Mouse (Mus musculus) forebrain, embryonic 14.5 days (tissue): ENCODE measurements around the gene Ankrd50. TPM values are rescaled to one million over a fixed set of nuclear protein-coding genes. Genes with fewer than 3 reads are reported as not detected.

Source experiments
- ATAC-seq: fragments of 200-750 bp; cut with Nextera tagmentation; 2 replicates; pipeline ENCODE4 v1.8.0; 2017; ENCODE audit warnings: mild to moderate bottlenecking, moderate library complexity
- DNase-seq: peaks from one replicate; pipeline ENCODE4 v3.0.0-alpha.2; 2015; ENCODE audit warnings: low spot score
- H3K27ac ChIP-seq: fragments of 300-500 bp; sonication (generic); 2 replicates; pipeline ENCODE4 v1.5.1; 2014; ENCODE audit warnings: low read depth, mild to moderate bottlenecking, control low read depth, low read length, moderate library complexity
- H3K27me3 ChIP-seq: fragments of 300-500 bp; sonication (generic); replicated peaks from 2 replicates; pipeline ENCODE4 v1.6.1; 2014; ENCODE audit warnings: low read length, control low read depth, mixed read lengths; ENCODE audit not compliant: control insufficient read depth, insufficient read depth
- H3K36me3 ChIP-seq: fragments of 300-500 bp; sonication (generic); 2 replicates; pipeline ENCODE4 v1.6.1; 2014; ENCODE audit warnings: low read length, control low read depth; ENCODE audit not compliant: control insufficient read depth, insufficient read depth
- H3K4me1 ChIP-seq: fragments of 300-500 bp; sonication (generic); 2 replicates; pipeline ENCODE4 v1.6.1; 2014; ENCODE audit warnings: antibody characterized with exemption, low read length, control low read depth; ENCODE audit not compliant: control insufficient read depth, insufficient read depth
- H3K4me2 ChIP-seq: fragments of 300-500 bp; sonication (generic); 2 replicates; pipeline ENCODE4 v1.6.1; 2014; ENCODE audit warnings: mild to moderate bottlenecking, control low read depth, low read length
- H3K4me3 ChIP-seq: fragments of 300-500 bp; sonication (generic); 2 replicates; pipeline ENCODE4 v1.5.1; 2014; ENCODE audit warnings: low read depth, low read length, control low read depth
- H3K9ac ChIP-seq: fragments of 300-500 bp; sonication (generic); 2 replicates; pipeline ENCODE4 v1.6.1; 2014; ENCODE audit warnings: mild to moderate bottlenecking, low read length, control low read depth, moderate library complexity
- H3K9me3 ChIP-seq: fragments of 300-500 bp; sonication (generic); replicated peaks from 2 replicates; pipeline ENCODE4 v1.6.1; 2016; ENCODE audit warnings: low read length, control low read depth, mixed read lengths; ENCODE audit not compliant: control insufficient read depth
- WGBS: fragments of 180-500 bp; shearing (Covaris S2); extraction: QIAGEN DNeasy Blood & Tissue Kit; methylation state at CpG from one replicate; pipeline ENCODE4 v1.1.7; 2014; 5-methylcytosine and 5-hydroxymethylcytosine counted together
- polyA plus RNA-seq: library from polyadenylated mRNA; unstranded; fragments of >200 nt; fragmentation: Nextera tagmentation; extraction: Ambion mirVana; gene quantifications from 2 replicates; pipeline ENCODE4 v1.2.1, GENCODE M21; 2014

The Ankrd50 gene
- polyA plus RNA-seq, 1 experiment from 2014 or later, result 21.8 TPM

- Histone ChIP-seq H3K4me3 (no peak overlapping the region), H3K36me3 (no peaks in the 10 kb centered on the region), H3K27ac (no peak overlapping the region), H3K9ac (no peak overlapping the region), H3K4me1 (no peaks in the 10 kb centered on the region), H3K9me3 (no peaks in the 10 kb centered on the region), H3K4me2 (no peak overlapping the region), H3K27me3 (no peaks in the 10 kb centered on the region)
- DNase-seq (peak; percentile 22), ATAC-seq (no peak)
- 91% methylated on average over 3 of the region's 3 CpGs for WGBS
These were observed 12.2 kb upstream of the Ankrd50 start for GRCm38 (mm10) chr3:38496795-38497385.

- no peak overlapping the region for H3K4me3 ChIP-seq
- H3K27ac ChIP-seq, result no peak overlapping the region
- no peaks in the 10 kb centered on the region for H3K27me3 ChIP-seq
- no peak for DNase-seq
- no peak for ATAC-seq
- no peaks in the 10 kb centered on the region for H3K4me1 ChIP-seq
- H3K4me2 ChIP-seq, result no peak overlapping the region
- H3K36me3 ChIP-seq, result no peaks in the 10 kb centered on the region
- H3K9ac ChIP-seq, result no peak overlapping the region
- no peaks in the 10 kb centered on the region for H3K9me3 ChIP-seq
- 94% methylated on average over 3 of the region's 3 CpGs for WGBS
These were observed 7.1 kb upstream of the Ankrd50 start for GRCm38 (mm10) chr3:38491702-38492101.

GRCm38 (mm10) chr3:38491236-38491635 is 6.6 kb upstream of the Ankrd50 start:
- 65% methylated on average over 3 of the region's 3 CpGs for WGBS
- Histone ChIP-seq H3K4me3 (no peak overlapping the region), H3K9ac (no peak overlapping the region), H3K9me3 (no peaks in the 10 kb centered on the region), H3K4me2 (no peak overlapping the region), H3K27ac (no peak overlapping the region), H3K27me3 (no peaks in the 10 kb centered on the region), H3K4me1 (no peaks in the 10 kb centered on the region), H3K36me3 (no peaks in the 10 kb centered on the region)
- no peak for DNase-seq
- no peak for ATAC-seq

- Histone ChIP-seq H3K27ac (no peak overlapping the region), H3K4me3 (no peak overlapping the region), H3K36me3 (no peaks in the 10 kb centered on the region), H3K4me2 (no peak overlapping the region), H3K9me3 (no peaks in the 10 kb centered on the region), H3K9ac (no peak overlapping the region), H3K27me3 (no peaks in the 10 kb centered on the region), H3K4me1 (no peaks in the 10 kb centered on the region)
- ATAC-seq (no peak), DNase-seq (no peak)
- WGBS, result 95% methylated on average over 2 of the region's 2 CpGs
These were observed 6.1 kb upstream of the Ankrd50 start for GRCm38 (mm10) chr3:38490720-38491119.

- Histone ChIP-seq H3K27me3 (no peaks in the 10 kb centered on the region), H3K4me3 (peak overlapping the region; percentile 93), H3K36me3 (0 out of 2 replicates have a peak, but pooled peaks cover 5% of the 10 kb centered on the region), H3K27ac (no peak overlapping the region), H3K9me3 (no peaks in the 10 kb centered on the region), H3K4me2 (peak overlapping the region; percentile 86), H3K9ac (no peak overlapping the region), H3K4me1 (peaks cover 22% of the 10 kb centered on the region)
- DNase-seq (no peak), ATAC-seq (peak; percentile 96; the same call in 1 of the 2 replicates)
- WGBS, result 3% methylated on average over 26 of the region's 26 CpGs
These were observed 482 bp upstream of the Ankrd50 start for GRCm38 (mm10) chr3:38485107-38485545.

GRCm38 (mm10) chr3:38483551-38483950 is 1.1 kb downstream of the Ankrd50 start:
- H3K4me1 ChIP-seq, result peaks cover 29% of the 10 kb centered on the region
- H3K27ac ChIP-seq, result no peak overlapping the region
- H3K9ac ChIP-seq, result peak overlapping the region; percentile 93
- H3K27me3 ChIP-seq, result no peaks in the 10 kb centered on the region
- peaks cover 8% of the 10 kb centered on the region; the same call in 1 of the 2 replicates for H3K36me3 ChIP-seq
- no peaks in the 10 kb centered on the region for H3K9me3 ChIP-seq
- ATAC-seq, result no peak
- peak overlapping the region; percentile 86 for H3K4me2 ChIP-seq
- H3K4me3 ChIP-seq, result peak overlapping the region; percentile 93
- WGBS, result 23% methylated on average over 10 of the region's 10 CpGs
- peak; percentile 56 for DNase-seq

GRCm38 (mm10) chr3:38482749-38483148 is 1.9 kb downstream of the Ankrd50 start:
- DNase-seq (no peak), ATAC-seq (no peak)
- WGBS, result 20% methylated on average over 11 of the region's 11 CpGs
- peaks cover 8% of the 10 kb centered on the region; the same call in 1 of the 2 replicates for H3K36me3 ChIP-seq
- H3K4me3 ChIP-seq, result peak overlapping the region; percentile 93
- H3K27ac ChIP-seq, result no peak overlapping the region; the same call in 1 of the 2 replicates
- no peaks in the 10 kb centered on the region for H3K27me3 ChIP-seq
- peak overlapping the region; percentile 86 for H3K4me2 ChIP-seq
- no peaks in the 10 kb centered on the region for H3K9me3 ChIP-seq
- peaks cover 34% of the 10 kb centered on the region for H3K4me1 ChIP-seq
- H3K9ac ChIP-seq, result peak overlapping the region; percentile 93

- DNase-seq (no peak), ATAC-seq (no peak)
- WGBS, result 69% methylated on average over 1 of the region's 1 CpGs
- H3K27me3 ChIP-seq, result no peaks in the 10 kb centered on the region
- peaks cover 11% of the 10 kb centered on the region; the same call in 1 of the 2 replicates for H3K36me3 ChIP-seq
- H3K9ac ChIP-seq, result no peak overlapping the region; the same call in 1 of the 2 replicates
- peak overlapping the region; percentile 13; the same call in 1 of the 2 replicates for H3K4me3 ChIP-seq
- H3K4me2 ChIP-seq, result peak overlapping the region; percentile 86
- H3K4me1 ChIP-seq, result peaks cover 38% of the 10 kb centered on the region
- H3K9me3 ChIP-seq, result no peaks in the 10 kb centered on the region
- no peak overlapping the region for H3K27ac ChIP-seq
These were observed 3.5 kb downstream of the Ankrd50 start for GRCm38 (mm10) chr3:38481106-38481505.

GRCm38 (mm10) chr3:38477936-38478335 is 6.7 kb downstream of the Ankrd50 start:
- peaks cover 46% of the 10 kb centered on the region for H3K4me1 ChIP-seq
- no peaks in the 10 kb centered on the region for H3K9me3 ChIP-seq
- no peak overlapping the region for H3K9ac ChIP-seq
- H3K27me3 ChIP-seq, result no peaks in the 10 kb centered on the region
- H3K4me3 ChIP-seq, result no peak overlapping the region
- peaks cover 11% of the 10 kb centered on the region; the same call in 1 of the 2 replicates for H3K36me3 ChIP-seq
- 44% methylated on average over 1 of the region's 1 CpGs for WGBS
- H3K4me2 ChIP-seq, result no peak overlapping the region; the same call in 1 of the 2 replicates
- no peak overlapping the region for H3K27ac ChIP-seq
- ATAC-seq (peak; percentile 49; the same call in 1 of the 2 replicates), DNase-seq (peak; percentile 66)
